Mouse (Mus musculus): Measurements from ENCODE around the gene Elane. TPM values are rescaled to one million over a fixed set of nuclear protein-coding genes. Genes with fewer than 3 reads are reported as not detected.

The Elane gene
- total RNA-seq (2021) = not detected
- long read RNA-seq, experiment 1 = 0 reads
- long read RNA-seq, experiment 2 = 0 reads

GRCm38 (mm10) chr10:79886054-79886453 lies at the start of gene Elane:
Elane (plus strand) TSS chr10:79886247.
- DNase-seq (ENCODE audit: low spot score) = no peak

DNA sequence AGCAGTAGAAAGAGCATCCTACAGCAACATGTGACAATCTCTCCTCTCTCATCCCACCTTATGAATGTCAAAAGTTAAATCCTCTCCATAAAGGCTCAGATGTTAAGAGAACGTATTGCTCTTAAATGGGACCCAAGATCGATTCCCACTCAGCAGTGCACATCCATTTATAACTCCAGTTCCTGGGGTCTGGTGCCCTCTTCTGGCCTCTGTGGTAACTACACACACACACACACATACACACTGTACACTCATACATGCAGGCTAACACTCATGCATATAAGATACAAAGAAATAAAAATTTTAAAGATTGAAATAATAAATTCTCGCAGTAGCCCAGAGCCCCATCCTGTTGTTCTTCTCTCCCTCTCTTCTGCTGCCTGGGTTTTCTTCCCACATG lies 49.1 kb upstream of the Elane start:
- DNase-seq (ENCODE audit: low spot score) = no peak

GRCm38 (mm10) chr10:79838151-79838550 lies 47.9 kb upstream of the Elane start:
- no peak for DNase-seq (ENCODE audit: low spot score)

- no peak for DNase-seq (ENCODE audit: low spot score)
These were observed 46.0 kb upstream of the Elane start for GRCm38 (mm10) chr10:79840091-79840490.

DNA sequence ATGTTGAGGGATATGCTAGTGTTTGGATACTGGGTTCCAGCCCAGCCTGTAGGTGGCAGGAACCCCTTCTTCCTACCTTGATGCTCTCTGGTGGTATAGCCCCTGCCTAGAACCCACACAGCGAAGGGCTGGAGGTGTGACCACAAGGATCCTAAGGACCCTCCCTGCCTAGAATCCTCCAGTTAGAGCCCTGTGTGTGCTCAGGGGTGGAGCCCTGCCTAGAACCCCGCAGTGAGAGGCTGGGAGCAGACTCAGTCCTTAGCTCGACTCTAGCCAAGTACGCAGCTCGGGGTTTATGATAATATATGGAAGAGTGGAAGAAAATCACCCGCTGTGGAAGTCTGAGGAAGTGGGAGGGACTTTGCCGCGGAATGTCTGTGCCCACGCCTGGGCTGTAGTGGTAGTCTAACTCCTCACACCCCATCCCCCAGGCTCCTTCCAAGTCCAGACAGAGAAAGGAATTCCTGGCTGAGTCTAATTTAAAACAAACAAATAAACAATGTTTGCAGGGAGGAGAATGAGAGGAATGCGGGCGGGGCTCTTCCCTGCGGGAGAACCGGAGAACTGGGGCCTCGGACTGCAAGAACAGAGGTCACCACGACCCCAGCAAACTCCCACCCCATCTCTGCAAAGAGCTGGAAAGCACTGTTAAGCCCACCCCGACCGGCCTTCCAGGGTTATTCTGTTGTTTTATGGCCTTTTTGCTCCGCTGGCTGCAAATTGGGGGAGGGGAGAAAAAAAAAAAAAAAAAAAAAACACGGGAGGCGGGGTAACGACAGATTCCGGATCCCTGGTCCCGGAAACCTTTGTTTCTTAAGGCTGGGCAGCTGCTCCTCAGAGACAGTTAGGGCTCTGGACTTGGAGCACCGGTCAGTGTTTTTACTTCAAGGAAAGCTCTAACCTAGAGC lies 45.1 kb upstream of the Elane start:
- DNase-seq (ENCODE audit: low spot score) = peak; percentile 37

GRCm38 (mm10) chr10:79842322-79842721 lies 43.7 kb upstream of the Elane start:
- no peak for DNase-seq (ENCODE audit: low spot score)

GRCm38 (mm10) chr10:79843476-79843875 lies 42.6 kb upstream of the Elane start:
- no peak for DNase-seq (ENCODE audit: low spot score)

GRCm38 (mm10) chr10:79846553-79846952 lies 39.5 kb upstream of the Elane start:
- DNase-seq (ENCODE audit: low spot score) = no peak

DNA sequence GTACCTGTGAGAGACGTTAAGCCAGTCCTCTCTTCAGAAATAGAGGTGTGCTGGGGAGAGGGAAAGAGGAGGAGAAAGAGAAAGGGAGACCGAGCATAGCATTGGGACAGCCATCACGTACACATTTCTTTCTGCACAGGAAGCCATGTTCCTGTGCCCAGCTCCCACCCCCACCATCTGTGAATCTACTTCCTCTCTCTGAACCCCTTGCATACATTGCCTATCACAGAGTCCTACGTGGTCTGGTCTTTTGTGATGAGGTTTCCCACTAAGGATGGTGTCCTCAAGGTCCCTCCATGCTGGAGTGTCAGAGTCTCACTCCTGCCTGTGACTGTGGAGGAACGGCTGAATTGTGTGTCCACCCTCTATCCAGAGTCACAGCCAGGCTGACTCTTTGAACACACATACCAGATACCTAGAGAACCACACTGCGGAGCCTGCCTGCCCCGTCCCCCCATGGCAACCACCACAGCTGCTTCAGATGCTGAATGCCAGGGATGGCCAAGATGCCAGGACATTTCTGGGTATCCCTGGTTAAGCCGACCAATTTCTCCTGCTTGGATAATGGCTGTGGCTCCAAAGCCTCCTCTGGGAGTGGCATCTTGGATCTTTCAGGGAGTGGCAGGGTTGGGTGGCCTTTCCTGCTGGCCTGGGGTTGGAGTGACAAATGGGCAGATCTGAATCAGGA lies 36.0 kb upstream of the Elane start:
- DNase-seq (ENCODE audit: low spot score) = no peak

- no peak for DNase-seq (ENCODE audit: low spot score)
These were observed 34.4 kb upstream of the Elane start for GRCm38 (mm10) chr10:79851653-79852052.

- peak; percentile 37 for DNase-seq (ENCODE audit: low spot score)
These were observed 33.8 kb upstream of the Elane start for GRCm38 (mm10) chr10:79852107-79852789.

- DNase-seq (ENCODE audit: low spot score) = no peak
These were observed 33.2 kb upstream of the Elane start for GRCm38 (mm10) chr10:79852827-79853226.

DNA sequence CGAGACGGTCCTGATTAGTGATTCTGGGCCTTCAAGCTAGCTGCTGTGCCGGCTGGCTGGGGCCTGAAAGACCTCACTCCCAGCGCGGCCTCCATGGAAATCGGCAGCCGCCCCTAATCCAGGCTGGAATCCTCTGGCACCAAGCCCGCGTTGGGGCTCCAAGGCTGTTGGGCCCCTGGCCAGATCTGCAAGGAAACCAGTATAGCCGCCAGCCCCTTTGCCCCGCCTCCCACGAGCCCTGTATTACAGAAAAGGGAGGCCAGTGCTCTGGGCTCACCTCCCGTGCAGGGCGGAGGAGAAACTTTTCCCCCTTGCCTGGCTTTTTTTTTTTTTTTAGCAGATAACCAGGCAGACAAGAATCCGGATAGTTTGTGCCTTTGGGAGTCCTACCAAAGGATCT lies 32.7 kb upstream of the Elane start:
- DNase-seq (ENCODE audit: low spot score) = peak; percentile 96

- DNase-seq (ENCODE audit: low spot score) = peak; percentile 99
These were observed 31.9 kb upstream of the Elane start, which contains the start of gene Ptbp1 for GRCm38 (mm10) chr10:79853860-79854795. Ptbp1 (plus strand) TSS chr10:79854427.

GRCm38 (mm10) chr10:79854801-79855541 lies 31.1 kb upstream of the Elane start:
- DNase-seq (ENCODE audit: low spot score) = peak; percentile 63

- DNase-seq (ENCODE audit: low spot score) = no peak
These were observed 30.4 kb upstream of the Elane start for GRCm38 (mm10) chr10:79855558-79856184.

DNA sequence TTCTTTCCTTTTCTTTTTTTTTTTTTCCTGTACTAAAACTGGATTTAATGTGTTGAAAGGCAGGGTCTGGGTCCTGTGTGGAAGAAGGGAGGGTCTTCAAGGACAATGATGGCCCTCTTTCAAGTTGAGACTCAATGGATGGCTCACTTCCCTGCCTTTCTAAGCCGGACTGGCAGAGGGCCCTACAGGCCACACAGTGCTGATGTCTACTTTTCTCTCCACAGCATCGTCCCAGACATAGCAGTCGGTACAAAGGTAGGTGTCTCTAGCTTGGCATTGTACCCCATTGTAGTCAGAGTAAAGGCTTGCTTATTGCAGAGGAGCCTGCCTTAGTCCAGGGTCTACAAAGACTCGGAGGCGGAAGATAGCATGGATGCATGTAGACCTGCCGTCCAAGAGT lies 29.8 kb upstream of the Elane start:
- no peak for DNase-seq (ENCODE audit: low spot score)

GRCm38 (mm10) chr10:79856704-79857451 lies 29.2 kb upstream of the Elane start:
- no peak for DNase-seq (ENCODE audit: low spot score)

DNA sequence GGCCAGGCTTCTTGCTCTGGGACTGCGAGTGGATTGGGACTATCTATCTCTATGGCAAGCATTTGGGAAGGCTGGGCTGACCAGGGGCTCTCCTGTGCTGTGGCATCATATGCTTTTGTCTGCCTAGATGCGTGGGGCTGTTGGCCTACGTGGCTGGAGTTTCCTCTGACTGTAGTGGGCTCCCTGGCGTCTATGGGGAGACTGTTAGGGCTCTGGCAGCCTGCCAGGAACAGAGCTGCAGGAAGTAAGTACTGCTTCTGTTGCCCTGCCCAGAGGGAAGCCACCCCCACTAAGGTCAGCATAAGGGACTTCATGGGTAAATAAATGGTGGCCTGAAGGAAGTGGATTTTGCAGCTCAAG lies 28.6 kb upstream of the Elane start:
- peak; percentile 50 for DNase-seq (ENCODE audit: low spot score)

Measured in gastrocnemius, adult 18-20 months (tissue).